ENCODE assay signal across 9 mouse cellular contexts in genomic region chrX:112601306-112602120, GRCm38 (mm10). TPM values are rescaled to one million over a fixed set of nuclear protein-coding genes. Genes with fewer than 3 reads are reported as not detected.
DNase-seq lines count a peak whose midpoint lies in the region; ATAC-seq and TF ChIP-seq lines count a peak whose summit lies in the region.
"Had no signal": no experiment of that assay in that cellular context is flagged by ENCODE, and none has a peak within 500 bp of the region (broad histone marks: within the 10 kb centered on the region; RNA-seq: fewer than 3 reads in every experiment).

No protein-coding gene starts in this region.

- peak overlapping the region; percentile 47 for H3K4me2 ChIP-seq in embryonic facial prominence, embryonic 15.5 days (replicated peaks)
- H3K4me2 ChIP-seq in hindbrain, embryonic 13.5 days, result peak overlapping the region; percentile 47

- WGBS in spleen, adult 2 months, result 33% methylated on average over 71 of the region's 81 CpGs
- 16% methylated on average over 41 of the region's 81 CpGs for WGBS in embryonic facial prominence, embryonic 15.5 days
- 17% methylated on average over 63 of the region's 81 CpGs for WGBS in hindbrain, embryonic 13.5 days

- DNase-seq in spleen, adult 2 months (ENCODE audit: low read depth in 1 of 2, low spot score in 2 of 2), result no peak
- DNase-seq in spleen, postnatal 14 days (ENCODE audit: low spot score in 2 of 2), result no peak
- DNase-seq in left cerebral cortex, adult 18-20 months (ENCODE audit: low spot score in 2 of 2), result peak; percentile 3 to 36
- peak; percentile 27 for DNase-seq in lung, postnatal 10 days
- peak; percentile 39 to 46 for DNase-seq in right cerebral cortex, postnatal 10 days (ENCODE audit: low spot score in 2 of 2)
- DNase-seq in spleen, adult 12 weeks (ENCODE audit: low spot score), result no peak

- no peaks in the 10 kb centered on the region for H3K9me3 ChIP-seq in embryonic facial prominence, embryonic 15.5 days (replicated peaks)
- no peaks in the 10 kb centered on the region for H3K9me3 ChIP-seq in hindbrain, embryonic 13.5 days

- H3K9ac ChIP-seq in embryonic facial prominence, embryonic 15.5 days, result peak overlapping the region; percentile 45
- H3K9ac ChIP-seq in hindbrain, embryonic 13.5 days, result peak overlapping the region; percentile 88

- no peaks in the 10 kb centered on the region for H3K36me3 ChIP-seq in spleen, adult 2 months (ENCODE audit: control insufficient read depth, insufficient read depth, low read length)
- no peaks in the 10 kb centered on the region for H3K36me3 ChIP-seq in embryonic facial prominence, embryonic 15.5 days
- H3K36me3 ChIP-seq in hindbrain, embryonic 13.5 days, result no peaks in the 10 kb centered on the region

- peak overlapping the region; percentile 14; the same call in 1 of the 2 replicates for H3K4me3 ChIP-seq in spleen, adult 2 months (ENCODE audit: extremely low read depth, insufficient read depth, insufficient read length)
- peak overlapping the region; percentile 62 for H3K4me3 ChIP-seq in embryonic facial prominence, embryonic 15.5 days (replicated peaks)
- peak overlapping the region; percentile 68 for H3K4me3 ChIP-seq in hindbrain, embryonic 13.5 days

- no peak for TF ChIP-seq POLR2A in spleen, adult 2 months (IDR thresholded peaks at IDR 0.05; ENCODE audit: low read depth, low read length)

- ATAC-seq in embryonic facial prominence, embryonic 15.5 days (ENCODE audit: insufficient number of reproducible peaks, low FRiP score, low TSS enrichment, low read depth), result peak; percentile 50
- peak; percentile 78 for ATAC-seq in hindbrain, embryonic 13.5 days (ENCODE audit: low FRiP score)
- ATAC-seq: Patski had no signal

- no peaks in the 10 kb centered on the region for H3K27me3 ChIP-seq in spleen, adult 2 months (ENCODE audit: control insufficient read depth, insufficient read depth, low read length)
- no peaks in the 10 kb centered on the region for H3K27me3 ChIP-seq in embryonic facial prominence, embryonic 15.5 days
- H3K27me3 ChIP-seq in hindbrain, embryonic 13.5 days, result no peaks in the 10 kb centered on the region

- H3K27ac ChIP-seq in spleen, adult 2 months (ENCODE audit: insufficient read depth, low read length), result no peak overlapping the region
- peak overlapping the region; percentile 69 for H3K27ac ChIP-seq in embryonic facial prominence, embryonic 15.5 days (replicated peaks)
- peak overlapping the region; percentile 94 for H3K27ac ChIP-seq in hindbrain, embryonic 13.5 days

- no peak for TF ChIP-seq CTCF in spleen, adult 2 months (IDR thresholded peaks at IDR 0.05; ENCODE audit: extremely low read depth, insufficient read depth, insufficient read length, insufficient replicate concordance)

- H3K4me1 ChIP-seq in spleen, adult 2 months (ENCODE audit: control insufficient read depth, insufficient read depth, insufficient read length), result no peaks in the 10 kb centered on the region
- no peaks in the 10 kb centered on the region for H3K4me1 ChIP-seq in embryonic facial prominence, embryonic 15.5 days
- no peaks in the 10 kb centered on the region for H3K4me1 ChIP-seq in hindbrain, embryonic 13.5 days (replicated peaks)

RNA-seq across cellular contexts. Expression of gene Zfp711, which starts 1.2 kb away (rescaled TPM):
- polyA plus RNA-seq in spleen, adult 2 months (2012; rRNA removed), result not detected in 2 replicates
- 12.7 and 13.6 TPM in 2 replicates for polyA plus RNA-seq in embryonic facial prominence, embryonic 15.5 days (2015; fragmentation: Nextera tagmentation; extraction: Ambion mirVana)
- 38.0 and 41.9 TPM in 2 replicates for polyA plus RNA-seq in hindbrain, embryonic 13.5 days (2015; fragmentation: Nextera tagmentation; extraction: Ambion mirVana)
- 1 to 10 TPM; 7.6 to 8.9 TPM for total RNA-seq in left cerebral cortex, adult 18-20 months (2021)
- polyA plus RNA-seq: Patski had no signal

Comparison
In these comparisons a context has a peak if more than half of its experiments do, and no peak if none do; other contexts are left out.
1. DNase-seq: peak in left cerebral cortex, adult 18-20 months (2 of 2), lung, postnatal 10 days (single experiment) and right cerebral cortex, postnatal 10 days (2 of 2); none in spleen, adult 2 months (0 of 2), spleen, postnatal 14 days (0 of 2) and spleen, adult 12 weeks (single experiment).
2. H3K4me3 ChIP-seq: peak in every context shown above with its lines; median percentile 68 in hindbrain, embryonic 13.5 days; 62 in embryonic facial prominence, embryonic 15.5 days; 14 in spleen, adult 2 months.
3. RNA of gene Zfp711, which starts 1.2 kb away (polyA plus RNA-seq): 38.0 to 41.9 TPM in hindbrain, embryonic 13.5 days and 12.7 to 13.6 TPM in embryonic facial prominence, embryonic 15.5 days; not detected in spleen, adult 2 months; every median in the first group is over 10 times any median in the second.